Mouse (Mus musculus) G1E (cell line): ENCODE results near the gene Myo5a.

Experiments used
- CTCF ChIP-seq: IDR thresholded peaks from 2 replicates; pipeline ENCODE4 v1.5.1; 2012; ENCODE audit warnings: low read depth, low read length, inconsistent platforms, mixed read lengths
- GATA1 ChIP-seq: IDR thresholded peaks from 2 replicates; pipeline ENCODE4 v1.6.1; 2012; ENCODE audit warnings: borderline replicate concordance, low read length, inconsistent platforms, mixed read lengths
- TAL1 ChIP-seq: conservative IDR thresholded peaks from 2 replicates; pipeline ENCODE4 v1.6.1; 2012; ENCODE audit warnings: low read depth, low read length, inconsistent platforms, mixed read lengths

- no peak for TF ChIP-seq CTCF
- TF ChIP-seq GATA1 = no peak
- no peak for TF ChIP-seq TAL1
Observed at GRCm38 (mm10) chr9:75047079-75047478, 23.7 kb upstream of the Myo5a start.
